Mouse (Mus musculus) thymus, adult 2 months (tissue): ENCODE measurements around the gene Fbxo31. TPM values are rescaled to one million over a fixed set of nuclear protein-coding genes. Genes with fewer than 3 reads are reported as not detected.

Experiments
- DNase-seq: peaks from one replicate; pipeline ENCODE4 v3.0.0; 2021
- H3K27ac ChIP-seq: fragments of 200-500 bp; 2 replicates; pipeline ENCODE4 v1.5.1; 2012; ENCODE audit warnings: low read length, control low read depth; ENCODE audit not compliant: control insufficient read depth, insufficient read depth
- H3K27me3 ChIP-seq: fragments of 200-500 bp; 2 replicates; pipeline ENCODE4 v1.6.1; 2012; ENCODE audit warnings: mild to moderate bottlenecking, low read length, moderate library complexity, mixed read lengths; ENCODE audit not compliant: control insufficient read depth, insufficient read depth
- H3K36me3 ChIP-seq: fragments of 200-500 bp; 2 replicates; pipeline ENCODE4 v1.6.1; 2012; ENCODE audit warnings: mild to moderate bottlenecking, low read length, moderate library complexity; ENCODE audit not compliant: control insufficient read depth, insufficient read depth
- H3K4me1 ChIP-seq: fragments of 200-500 bp; replicated peaks from 2 replicates; pipeline ENCODE4 v1.6.1; 2012; ENCODE audit warnings: low read length; ENCODE audit not compliant: control insufficient read depth, insufficient read depth
- H3K4me3 ChIP-seq: fragments of 200-500 bp; 2 replicates; pipeline ENCODE4 v1.5.1; 2012; ENCODE audit warnings: mild to moderate bottlenecking, low read length, control low read depth, moderate library complexity; ENCODE audit not compliant: control insufficient read depth, insufficient read depth
- CTCF ChIP-seq: fragments of 200-500 bp; IDR thresholded peaks from 2 replicates; pipeline ENCODE4 v1.5.1; 2012; ENCODE audit warnings: mild to moderate bottlenecking, control low read depth, low read length, moderate library complexity, borderline replicate concordance; ENCODE audit not compliant: control insufficient read depth, poor library complexity, insufficient read depth; ENCODE audit errors: extremely low read depth
- POLR2A ChIP-seq: fragments of 200-500 bp; IDR thresholded peaks from 2 replicates; pipeline ENCODE4 v1.6.1; 2012; ENCODE audit warnings: mild to moderate bottlenecking, low read length, control low read depth, moderate library complexity; ENCODE audit not compliant: control insufficient read depth, poor library complexity, insufficient read depth; ENCODE audit errors: extremely low read depth
- WGBS: fragments of 180-500 bp; shearing (Covaris S2); methylation state at CpG from one replicate; pipeline ENCODE4 v1.1.7; 2018; 5-methylcytosine and 5-hydroxymethylcytosine counted together
- polyA plus RNA-seq: library from polyadenylated mRNA; depleted of rRNA; stranded (reverse); fragments of >200 nt; gene quantifications from 2 replicates; pipeline ENCODE4 v1.2.3, GENCODE M21; 2012; rRNA removed

The Fbxo31 gene
- polyA plus RNA-seq, 1 experiment, result 39.8 TPM

GRCm38 (mm10) chr8:121528790-121529189, 49.8 kb downstream of the Fbxo31 start:
- no peak for TF ChIP-seq CTCF
- no peak for TF ChIP-seq POLR2A
- Histone ChIP-seq H3K27me3 (no peaks in the 10 kb centered on the region), H3K4me1 (no peaks in the 10 kb centered on the region), H3K27ac (no peak overlapping the region), H3K4me3 (no peak overlapping the region), H3K36me3 (no peaks in the 10 kb centered on the region)
- 94% methylated on average over 15 of the region's 15 CpGs for WGBS
- DNase-seq, result no peak

GRCm38 (mm10) chr8:121527751-121528150, 50.9 kb downstream of the Fbxo31 start:
- no peaks in the 10 kb centered on the region for H3K4me1 ChIP-seq
- H3K27ac ChIP-seq, result no peak overlapping the region
- TF ChIP-seq POLR2A (no peak), CTCF (no peak)
- H3K36me3 ChIP-seq, result no peaks in the 10 kb centered on the region
- H3K27me3 ChIP-seq, result no peaks in the 10 kb centered on the region
- DNase-seq, result no peak
- no peak overlapping the region for H3K4me3 ChIP-seq
- WGBS, result 89% methylated on average over 9 of the region's 9 CpGs

DNA sequence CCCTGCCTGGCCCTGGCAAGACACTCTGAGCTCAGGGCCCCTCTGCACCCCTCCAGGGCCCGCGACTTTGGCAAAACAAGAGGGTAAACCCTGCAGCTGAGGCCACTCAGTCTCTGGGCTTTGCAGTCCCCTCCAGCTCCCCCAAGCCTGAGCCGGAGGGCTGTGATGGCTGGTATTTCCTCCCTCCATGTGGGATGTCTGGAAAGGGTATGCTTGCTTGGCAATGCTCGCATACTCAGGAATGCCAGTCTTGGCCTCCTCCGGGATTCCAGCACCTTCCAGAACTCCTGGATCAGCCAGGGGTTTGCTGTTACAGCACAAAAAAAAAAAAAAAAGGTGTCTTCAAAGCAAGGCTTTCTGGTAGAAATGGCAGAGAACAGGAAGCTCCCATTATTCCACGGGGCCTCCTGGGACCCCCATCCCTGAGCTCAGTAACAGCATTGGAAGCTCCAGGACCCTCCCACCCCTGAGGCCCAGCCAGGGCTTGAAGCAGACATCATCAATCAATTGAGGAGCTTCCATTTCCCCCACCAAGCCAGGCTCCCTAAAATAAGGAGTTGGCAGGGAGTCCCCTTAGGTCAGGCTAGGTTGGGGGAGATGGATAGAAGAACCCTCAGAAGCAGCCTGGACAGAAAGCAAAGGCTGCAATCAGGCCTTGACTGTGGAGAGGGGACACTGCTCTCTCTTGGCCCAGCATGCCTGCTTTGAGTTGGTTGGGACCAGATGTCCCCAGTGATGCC, 51.6 kb downstream of the Fbxo31 start:
- TF ChIP-seq CTCF (no peak), POLR2A (no peak)
- no peak overlapping the region for H3K27ac ChIP-seq
- no peak for DNase-seq
- H3K27me3 ChIP-seq, result no peaks in the 10 kb centered on the region
- no peak overlapping the region for H3K4me3 ChIP-seq
- no peaks in the 10 kb centered on the region for H3K36me3 ChIP-seq
- 65% methylated on average over 6 of the region's 6 CpGs for WGBS
- no peaks in the 10 kb centered on the region for H3K4me1 ChIP-seq

GRCm38 (mm10) chr8:121525111-121525818, 53.3 kb downstream of the Fbxo31 start:
- WGBS, result 68% methylated on average over 18 of the region's 18 CpGs
- H3K27ac ChIP-seq, result no peak overlapping the region
- no peaks in the 10 kb centered on the region for H3K4me1 ChIP-seq
- TF ChIP-seq POLR2A (no peak), CTCF (no peak)
- H3K27me3 ChIP-seq, result no peaks in the 10 kb centered on the region
- no peak overlapping the region for H3K4me3 ChIP-seq
- no peaks in the 10 kb centered on the region for H3K36me3 ChIP-seq
- DNase-seq, result no peak

GRCm38 (mm10) chr8:121513429-121513828, 65.2 kb downstream of the Fbxo31 start:
- H3K4me1 ChIP-seq, result no peaks in the 10 kb centered on the region
- no peak overlapping the region for H3K4me3 ChIP-seq
- no peaks in the 10 kb centered on the region for H3K36me3 ChIP-seq
- TF ChIP-seq CTCF, result peak; percentile 51; the same call in 1 of the 2 replicates
- no peak for TF ChIP-seq POLR2A
- DNase-seq, result peak; percentile 55
- 10% methylated on average over 12 of the region's 12 CpGs for WGBS
- H3K27me3 ChIP-seq, result no peaks in the 10 kb centered on the region
- H3K27ac ChIP-seq, result no peak overlapping the region

DNA sequence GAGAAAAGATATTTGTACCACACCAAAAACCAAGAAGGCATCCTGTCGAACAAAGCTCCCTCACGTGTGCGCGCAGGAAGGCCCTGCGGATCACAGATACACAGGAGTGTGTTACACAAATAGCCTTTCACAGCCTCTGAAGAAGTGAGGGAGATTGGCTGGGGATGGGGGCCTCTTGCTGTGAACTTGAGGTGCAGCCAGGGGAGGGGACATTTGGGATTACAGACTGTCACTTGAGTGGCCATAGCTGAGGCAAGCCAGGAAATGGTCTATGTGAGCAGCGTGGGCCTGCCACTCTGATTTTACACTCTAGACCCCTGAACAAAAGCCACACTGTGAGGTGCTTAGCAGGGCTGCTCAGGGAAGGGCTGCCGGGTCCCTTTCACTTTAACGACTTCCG, 66.9 kb downstream of the Fbxo31 start:
- Histone ChIP-seq H3K4me3 (no peak overlapping the region), H3K27ac (no peak overlapping the region), H3K27me3 (no peaks in the 10 kb centered on the region), H3K36me3 (no peaks in the 10 kb centered on the region), H3K4me1 (no peaks in the 10 kb centered on the region)
- TF ChIP-seq CTCF (no peak), POLR2A (no peak)
- 63% methylated on average over 9 of the region's 9 CpGs for WGBS
- DNase-seq, result no peak

Other genes starting within 250 kb of the Fbxo31 start
- gene 1700018B08Rik, start 34.5 kb downstream of the Fbxo31 start, polyA plus RNA-seq, result 0.35 TPM in 1 of 2 replicates, not detected in the other
- 103 and 113 TPM in 2 replicates for gene Map1lc3b, start 11.6 kb upstream of the Fbxo31 start, polyA plus RNA-seq
- gene Zcchc14, start 74.1 kb upstream of the Fbxo31 start, polyA plus RNA-seq, result 5.6 and 6.5 TPM in 2 replicates
- 0.07 TPM in 1 of 2 replicates, not detected in the other for gene Jph3, start 150.8 kb upstream of the Fbxo31 start, polyA plus RNA-seq